Mouse (Mus musculus) heart, embryonic 13.5 days (tissue): ENCODE measurements around the gene Odr4. TPM values are rescaled to one million over a fixed set of nuclear protein-coding genes. Genes with fewer than 3 reads are reported as not detected.

ENCODE experiments used
- ATAC-seq: fragments of 200-750 bp; cut with Nextera tagmentation; 2 replicates; pipeline ENCODE4 v1.8.0; 2017; ENCODE audit warnings: moderate TSS enrichment; ENCODE audit not compliant: insufficient number of reproducible peaks, low FRiP score, low TSS enrichment; ENCODE audit errors: extremely low read depth
- H3K27ac ChIP-seq: fragments of 300-500 bp; sonication (generic); replicated peaks from 2 replicates; pipeline ENCODE4 v1.5.1; 2015; ENCODE audit warnings: moderate library complexity, mild to moderate bottlenecking, inconsistent platforms
- H3K27me3 ChIP-seq: fragments of 300-500 bp; sonication (generic); replicated peaks from 2 replicates; pipeline ENCODE4 v1.6.1; 2015; ENCODE audit warnings: mild to moderate bottlenecking, inconsistent platforms
- H3K36me3 ChIP-seq: fragments of 300-500 bp; sonication (generic); 2 replicates; pipeline ENCODE4 v1.6.1; 2015; ENCODE audit warnings: mild to moderate bottlenecking, inconsistent platforms
- H3K4me1 ChIP-seq: fragments of 300-500 bp; sonication (generic); 2 replicates; pipeline ENCODE4 v1.6.1; 2015; ENCODE audit warnings: inconsistent platforms
- H3K4me2 ChIP-seq: fragments of 300-500 bp; sonication (generic); 2 replicates; pipeline ENCODE4 v1.6.1; 2015; ENCODE audit warnings: inconsistent platforms, mild to moderate bottlenecking, moderate library complexity
- H3K4me3 ChIP-seq: fragments of 300-500 bp; sonication (generic); 2 replicates; pipeline ENCODE4 v1.5.1; 2015; ENCODE audit warnings: moderate library complexity, mild to moderate bottlenecking, inconsistent platforms
- H3K9ac ChIP-seq: fragments of 300-500 bp; sonication (generic); 2 replicates; pipeline ENCODE4 v1.6.1; 2015; ENCODE audit warnings: inconsistent platforms, mild to moderate bottlenecking, moderate library complexity
- H3K9me3 ChIP-seq: fragments of 300-500 bp; sonication (generic); 2 replicates; pipeline ENCODE4 v1.6.1; 2016; ENCODE audit warnings: inconsistent platforms
- WGBS: fragments of 180-500 bp; shearing (Covaris S2); methylation state at CpG from one replicate; pipeline ENCODE4 v1.1.7; 2015; ENCODE audit warnings: mixed read lengths; 5-methylcytosine and 5-hydroxymethylcytosine counted together
- polyA plus RNA-seq: library from polyadenylated mRNA; unstranded; fragments of >200 nt; fragmentation: Nextera tagmentation; extraction: Ambion mirVana; gene quantifications from 2 replicates; pipeline ENCODE4 v1.2.1, GENCODE M21; 2015

Gene Odr4
- polyA plus RNA-seq, 1 experiment from 2014 or later, result 30.5 TPM

DNA sequence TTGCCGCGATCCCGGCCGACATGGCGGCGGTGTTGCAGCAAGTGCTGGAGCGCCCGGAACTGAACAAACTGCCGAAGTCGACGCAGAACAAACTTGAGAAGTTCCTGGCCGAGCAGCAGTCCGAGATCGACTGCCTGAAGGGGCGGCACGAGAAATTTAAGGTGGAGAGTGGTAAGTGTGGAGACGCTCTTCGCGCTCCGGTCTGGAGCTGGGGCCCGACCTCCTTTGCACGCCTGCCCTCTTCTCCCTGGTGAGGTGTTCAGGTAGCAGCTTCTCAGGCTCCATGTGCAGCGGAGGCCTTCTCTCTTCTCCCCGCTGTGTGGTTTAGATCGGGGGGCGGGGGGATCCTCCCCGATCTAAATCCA is 590 bp upstream of the Odr4 start:
- Histone ChIP-seq H3K4me3 (peak overlapping the region; percentile 89), H3K9me3 (no peaks in the 10 kb centered on the region)
- under 1% methylated on average over 27 of the region's 27 CpGs for WGBS

GRCm38 (mm10) chr1:150391931-150392637 is 796 bp downstream of the Odr4 start:
- Histone ChIP-seq H3K4me1 (peaks cover 13% of the 10 kb centered on the region), H3K9me3 (no peaks in the 10 kb centered on the region), H3K4me2 (peak overlapping the region; percentile 78), H3K36me3 (peaks cover 49% of the 10 kb centered on the region), H3K4me3 (peak overlapping the region; percentile 89), H3K9ac (peak overlapping the region; percentile 87), H3K27ac (peak overlapping the region; percentile 95), H3K27me3 (no peaks in the 10 kb centered on the region)
- 0 out of 2 replicates have a peak, but pooled peaks have one; percentile 1 for ATAC-seq
- WGBS, result 18% methylated on average over 11 of the region's 11 CpGs

More for the DNA sequence above, 590 bp upstream of the Odr4 start:
- Histone ChIP-seq H3K4me2 (peak overlapping the region; percentile 78), H3K27me3 (no peaks in the 10 kb centered on the region), H3K36me3 (peaks cover 43% of the 10 kb centered on the region), H3K9ac (peak overlapping the region; percentile 94), H3K27ac (peak overlapping the region; percentile 95), H3K4me1 (peaks cover 13% of the 10 kb centered on the region)
- ATAC-seq, result peak; percentile 12

GRCm38 (mm10) chr1:150389390-150390129 is 3.3 kb downstream of the Odr4 start:
- Histone ChIP-seq H3K27ac (no peak overlapping the region), H3K36me3 (peaks cover 53% of the 10 kb centered on the region), H3K4me3 (no peak overlapping the region), H3K4me1 (peaks cover 9% of the 10 kb centered on the region), H3K27me3 (no peaks in the 10 kb centered on the region), H3K9me3 (no peaks in the 10 kb centered on the region), H3K4me2 (no peak overlapping the region), H3K9ac (no peak overlapping the region)
- ATAC-seq, result no peak
- 90% methylated on average over 6 of the region's 6 CpGs for WGBS

DNA sequence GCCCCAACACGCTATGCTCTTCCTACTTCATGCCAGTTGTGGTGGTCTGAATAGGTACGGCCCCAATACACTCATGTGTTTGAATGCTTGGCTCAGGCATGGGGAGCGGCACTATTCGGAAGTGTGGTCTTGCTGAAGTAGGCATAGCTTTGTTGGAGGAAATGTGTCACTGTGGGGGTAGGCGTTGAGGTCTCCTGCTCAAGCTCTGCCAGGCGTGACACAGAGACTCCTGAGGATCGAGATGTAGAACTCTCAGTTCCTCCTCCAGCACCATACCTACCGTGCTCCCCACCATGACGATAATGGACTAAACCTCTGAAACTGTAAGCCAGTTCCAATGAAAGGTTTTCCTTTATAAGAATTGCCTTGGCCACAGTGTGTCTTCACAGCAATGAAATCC is 5.3 kb downstream of the Odr4 start:
- no peaks in the 10 kb centered on the region for H3K9me3 ChIP-seq
- no peak overlapping the region for H3K4me3 ChIP-seq
- H3K9ac ChIP-seq, result no peak overlapping the region
- H3K27ac ChIP-seq, result no peak overlapping the region
- H3K4me1 ChIP-seq, result peaks cover 7% of the 10 kb centered on the region
- no peak for ATAC-seq
- no peak overlapping the region for H3K4me2 ChIP-seq
- H3K27me3 ChIP-seq, result no peaks in the 10 kb centered on the region
- peaks cover 67% of the 10 kb centered on the region for H3K36me3 ChIP-seq
- 93% methylated on average over 9 of the region's 9 CpGs for WGBS

DNA sequence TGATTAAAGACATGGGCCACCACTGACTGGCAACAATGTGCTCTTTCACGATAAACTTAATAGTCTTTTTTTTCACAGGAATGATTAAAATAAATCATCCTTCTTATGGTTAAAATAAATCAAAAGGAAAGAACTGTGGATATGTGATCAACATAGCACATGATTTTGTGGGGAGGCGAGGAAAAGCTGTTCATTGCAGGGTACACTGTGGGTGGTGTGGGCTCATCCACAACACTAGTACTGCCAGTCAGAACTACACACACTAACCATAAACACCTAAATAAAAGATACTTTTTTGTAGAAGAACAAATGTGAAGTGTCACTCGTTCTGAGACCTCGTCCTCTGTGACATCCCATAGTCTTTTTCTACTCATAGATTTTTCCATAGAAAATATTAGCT is 8.7 kb downstream of the Odr4 start:
- Histone ChIP-seq H3K9me3 (no peaks in the 10 kb centered on the region), H3K27me3 (no peaks in the 10 kb centered on the region), H3K9ac (no peak overlapping the region), H3K4me3 (no peak overlapping the region), H3K27ac (no peak overlapping the region), H3K36me3 (peaks cover 79% of the 10 kb centered on the region), H3K4me1 (no peaks in the 10 kb centered on the region), H3K4me2 (no peak overlapping the region)
- WGBS, result 89% methylated on average over 4 of the region's 4 CpGs
- ATAC-seq, result no peak

- H3K27me3 ChIP-seq, result no peaks in the 10 kb centered on the region
- 84% methylated on average over 2 of the region's 2 CpGs for WGBS
- H3K27ac ChIP-seq, result no peak overlapping the region
- H3K4me3 ChIP-seq, result no peak overlapping the region
- H3K9ac ChIP-seq, result no peak overlapping the region
- no peak for ATAC-seq
- peaks cover 53% of the 10 kb centered on the region for H3K36me3 ChIP-seq
- no peak overlapping the region for H3K4me2 ChIP-seq
- no peaks in the 10 kb centered on the region for H3K9me3 ChIP-seq
- H3K4me1 ChIP-seq, result no peaks in the 10 kb centered on the region
Measured at GRCm38 (mm10) chr1:150374247-150374646, 18.6 kb downstream of the Odr4 start.

GRCm38 (mm10) chr1:150372895-150373294 is 20.0 kb downstream of the Odr4 start:
- no peaks in the 10 kb centered on the region for H3K27me3 ChIP-seq
- H3K27ac ChIP-seq, result no peak overlapping the region
- H3K4me2 ChIP-seq, result no peak overlapping the region
- no peak overlapping the region for H3K9ac ChIP-seq
- no peaks in the 10 kb centered on the region for H3K4me1 ChIP-seq
- H3K36me3 ChIP-seq, result peaks cover 51% of the 10 kb centered on the region
- H3K9me3 ChIP-seq, result no peaks in the 10 kb centered on the region
- whole genome bisulfite sequencing, result 65% methylated on average over 3 of the region's 3 CpGs
- ATAC-seq, result no peak
- H3K4me3 ChIP-seq, result no peak overlapping the region

- 81% methylated on average over 1 of the region's 1 CpGs for WGBS
- no peaks in the 10 kb centered on the region for H3K27me3 ChIP-seq
- no peak overlapping the region for H3K9ac ChIP-seq
- ATAC-seq, result no peak
- peaks cover 49% of the 10 kb centered on the region for H3K36me3 ChIP-seq
- H3K4me2 ChIP-seq, result no peak overlapping the region
- no peak overlapping the region for H3K4me3 ChIP-seq
- H3K4me1 ChIP-seq, result no peaks in the 10 kb centered on the region
- no peaks in the 10 kb centered on the region for H3K9me3 ChIP-seq
- no peak overlapping the region for H3K27ac ChIP-seq
Measured at GRCm38 (mm10) chr1:150360864-150361263, 32.0 kb downstream of the Odr4 start.

- no peaks in the 10 kb centered on the region for H3K4me1 ChIP-seq
- 53% methylated on average over 2 of the region's 2 CpGs for WGBS
- H3K9me3 ChIP-seq, result no peaks in the 10 kb centered on the region
- H3K36me3 ChIP-seq, result no peaks in the 10 kb centered on the region
- H3K4me3 ChIP-seq, result no peak overlapping the region
- no peaks in the 10 kb centered on the region for H3K27me3 ChIP-seq
- H3K4me2 ChIP-seq, result no peak overlapping the region
- H3K27ac ChIP-seq, result no peak overlapping the region
- ATAC-seq, result no peak
- no peak overlapping the region for H3K9ac ChIP-seq
Measured at GRCm38 (mm10) chr1:150335111-150335510, 57.8 kb downstream of the Odr4 start.

- H3K27me3 ChIP-seq, result no peaks in the 10 kb centered on the region
- no peaks in the 10 kb centered on the region for H3K36me3 ChIP-seq
- H3K4me1 ChIP-seq, result 0 out of 2 replicates have a peak, but pooled peaks cover 3% of the 10 kb centered on the region
- no peak within 1 kb of the TSS for H3K9ac ChIP-seq
- WGBS, result 81% methylated on average over 1 of the region's 1 CpGs
- H3K9me3 ChIP-seq, result no peaks in the 10 kb centered on the region
- no peak within 1 kb of the TSS for H3K4me3 ChIP-seq
- no peak within 1 kb of the TSS for H3K4me2 ChIP-seq
- no peak for ATAC-seq
- no peak within 1 kb of the TSS for H3K27ac ChIP-seq
Measured at GRCm38 (mm10) chr1:150319205-150319604, 73.7 kb downstream of the Odr4 start, which contains the start of gene Pdc. Gene Pdc, plus strand, starts transcription at chr1:150319417.
